8 mouse cellular contexts compared by ENCODE assay signal in genomic region chr13:60019291-60020174, GRCm38 (mm10).
A peak's percentile ranks its signal among the peaks of the same experiment; 100 is the strongest.
DNase-seq lines count a peak whose midpoint lies in the region; ATAC-seq and TF ChIP-seq lines count a peak whose summit lies in the region.

No protein-coding gene starts in this region.

- H3K36me3 ChIP-seq in embryonic facial prominence, embryonic 10.5 days (replicated peaks): no peaks in the 10 kb centered on the region

- TF ChIP-seq POLR2A in lung, adult 2 months (IDR thresholded peaks at IDR 0.05; ENCODE audit: borderline replicate concordance, extremely low read depth, low read depth, low read length): no peak

- peak overlapping the region; percentile 82 for H3K27ac ChIP-seq in embryonic facial prominence, embryonic 10.5 days (replicated peaks)

- no peaks in the 10 kb centered on the region for H3K9me3 ChIP-seq in embryonic facial prominence, embryonic 10.5 days

- WGBS in lung, adult 2 months: 20% methylated on average over 13 of the region's 13 CpGs
- WGBS in embryonic facial prominence, embryonic 10.5 days: 21% methylated on average over 13 of the region's 13 CpGs

- H3K4me1 ChIP-seq in lung, adult 2 months (ENCODE audit: control insufficient read depth, insufficient read depth, low read length): no peaks in the 10 kb centered on the region; the same call in 1 of the 2 replicates
- peaks cover 30% of the 10 kb centered on the region for H3K4me1 ChIP-seq in embryonic facial prominence, embryonic 10.5 days

- no peak overlapping the region for H3K4me3 ChIP-seq in lung, adult 2 months (replicated peaks; ENCODE audit: extremely low read depth, low read depth, low read length)
- H3K4me3 ChIP-seq in embryonic facial prominence, embryonic 10.5 days: no peak overlapping the region

- no peaks in the 10 kb centered on the region for H3K27me3 ChIP-seq in embryonic facial prominence, embryonic 10.5 days (replicated peaks; ENCODE audit: low read depth, poor library complexity, severe bottlenecking)

- TF ChIP-seq CTCF in lung, adult 2 months (IDR thresholded peaks at IDR 0.05; ENCODE audit: insufficient read depth, low read length): no peak

- intact Hi-C loops in heart, postnatal 14 days (cut with DNase I): loop anchor here (5.0 kb wide), 1 partner anchor 48 kb away; no protein-coding TSS in a partner anchor

- no peak for ATAC-seq in erythroblast, adult 5-6 weeks (replicated peaks; ENCODE audit: low FRiP score, poor library complexity, severe bottlenecking)

- DNase-seq in lung, adult 18-20 months: peak; percentile 13 to 17
- DNase-seq in lung, adult 2 months: no peak
- peak; percentile 55 for DNase-seq in embryonic facial prominence, embryonic 10.5 days (ENCODE audit: low spot score)
- DNase-seq in heart, postnatal 14 days: peak; percentile 51 to 60
- peak; percentile 49 for DNase-seq in lung, postnatal 10 days
- no peak for DNase-seq in natural killer cell, adult 2 months (ENCODE audit: low spot score in 2 of 2)
- no peak for DNase-seq in thymus, postnatal 10 days (ENCODE audit: low spot score in 2 of 2)

Comparison
In these comparisons a context has a peak if more than half of its experiments do, and no peak if none do; other contexts are left out.
1. DNase-seq: peak in lung, adult 18-20 months (2 of 2), embryonic facial prominence, embryonic 10.5 days (single experiment), heart, postnatal 14 days (2 of 2) and lung, postnatal 10 days (single experiment); none in lung, adult 2 months (single experiment), natural killer cell, adult 2 months (0 of 2) and thymus, postnatal 10 days (0 of 2).